Mouse (Mus musculus) layer of hippocampus, adult 2 months (tissue): ENCODE results near the gene Kctd6. TPM values are rescaled to one million over a fixed set of nuclear protein-coding genes. Genes with fewer than 3 reads are reported as not detected.
"Not testable (repeated sequence)": the region's sequence is repeated elsewhere in the genome, so short reads cannot be mapped to it uniquely, and the experiment has no call there.

Experiments used
- DNase-seq, 2 experiments: peaks; one replicate each; pipeline ENCODE4 v3.0.0; 2022; ENCODE audit warnings: low spot score in 2 of 2
- H3K27ac ChIP-seq: fragments of 200-600 bp; 2 replicates; pipeline ENCODE4 v1.8.1; 2022
- H3K4me3 ChIP-seq: fragments of 200-600 bp; 2 replicates; pipeline ENCODE4 v1.8.1; 2022; ENCODE audit warnings: mild to moderate bottlenecking
- CTCF ChIP-seq: fragments of 200-600 bp; conservative IDR thresholded peaks from 2 replicates; pipeline ENCODE4 v1.8.1; 2022; ENCODE audit warnings: antibody characterized with exemption, mild to moderate bottlenecking, moderate library complexity
- total RNA-seq, 2 experiments: library from RNA; stranded (reverse); gene quantifications; 2 replicates each; pipeline ENCODE4 v1.2.3; 2021

Gene Kctd6
- total RNA-seq, 2 experiments from 2014 or later, result 69.1 to 79.4 TPM

GRCm38 (mm10) chr14:8260214-8260613 lies 46.3 kb downstream of the Kctd6 start:
- Histone ChIP-seq H3K27ac (no peak overlapping the region), H3K4me3 (no peak overlapping the region)
- TF ChIP-seq CTCF, result no peak
- no peak for DNase-seq

GRCm38 (mm10) chr14:8262242-8262641 lies 48.3 kb downstream of the Kctd6 start:
- TF ChIP-seq CTCF, result peak; percentile 71
- DNase-seq, result no peak
- no peak overlapping the region for H3K27ac ChIP-seq
- no peak overlapping the region for H3K4me3 ChIP-seq

DNA sequence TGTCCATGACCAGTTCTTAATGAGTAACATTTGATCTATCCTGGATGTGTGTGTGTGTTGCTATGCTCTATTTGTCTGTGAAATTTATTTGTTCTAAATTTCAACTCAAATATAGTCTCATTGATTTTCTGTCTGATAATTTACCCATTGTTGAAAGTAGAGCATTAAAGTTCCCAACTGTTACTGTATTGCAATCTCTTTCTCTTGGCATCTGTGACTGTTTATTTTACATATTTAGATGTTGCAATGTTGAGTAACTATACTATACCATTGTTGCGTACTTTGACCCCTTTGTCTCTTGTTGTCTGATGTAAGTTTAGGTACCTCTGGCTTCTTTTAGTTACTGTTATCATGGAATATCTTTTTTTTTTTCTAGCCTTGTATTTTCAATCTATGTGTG lies 50.4 kb downstream of the Kctd6 start:
- no peak overlapping the region for H3K4me3 ChIP-seq
- TF ChIP-seq CTCF, result no peak
- no peak for DNase-seq
- no peak overlapping the region for H3K27ac ChIP-seq

DNA sequence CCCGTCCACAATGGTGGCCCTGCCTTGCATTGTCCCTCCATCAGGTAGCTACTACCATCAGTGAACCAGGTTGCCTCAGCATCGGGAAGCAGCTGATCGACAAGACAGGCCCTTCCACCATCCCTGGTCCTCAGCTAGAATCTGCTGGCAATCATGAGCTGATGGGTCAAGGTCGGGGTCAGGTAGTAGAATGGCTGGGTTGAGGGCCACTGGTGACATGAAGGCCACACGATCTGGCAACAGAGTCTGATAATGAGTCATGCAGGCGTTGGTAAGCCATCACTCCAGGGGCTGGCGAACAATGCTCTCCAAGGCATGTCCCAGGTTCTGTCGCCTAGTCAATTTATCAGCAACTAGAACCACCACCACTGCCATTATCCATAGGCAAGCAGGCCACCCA lies 57.3 kb downstream of the Kctd6 start:
- H3K27ac ChIP-seq, H3K4me3 ChIP-seq, DNase-seq: not testable (repeated sequence)

Other genes starting within 250 kb of the Kctd6 start
- gene Dnase1l3, start 219.6 kb upstream of the Kctd6 start, total RNA-seq, result not detected
- gene Abhd6, start 211.2 kb upstream of the Kctd6 start, total RNA-seq, result 10 to 100 TPM; 77.1 to 78.0 TPM
- 10 to 100 TPM; 30.5 to 31.7 TPM for gene Rpp14, start 133.8 kb upstream of the Kctd6 start, total RNA-seq
- 10 to 100 TPM; 28.5 to 28.9 TPM for gene Pxk, start 115.9 kb upstream of the Kctd6 start, total RNA-seq
- gene Pdhb, start 41.1 kb upstream of the Kctd6 start, total RNA-seq, result 100 to 1,000 TPM; 176 to 185 TPM
- gene Acox2, start 45.2 kb downstream of the Kctd6 start, total RNA-seq, result not detected
- 100 to 1,000 TPM; 275 to 282 TPM for gene Fam107a, start 103.9 kb downstream of the Kctd6 start, total RNA-seq
- gene Oit1, start 164.6 kb downstream of the Kctd6 start, total RNA-seq, result not detected